Mouse (Mus musculus): ENCODE data around the gene Rab6a. TPM values are rescaled to one million over a fixed set of nuclear protein-coding genes. Genes with fewer than 3 reads are reported as not detected.

Rab6a gene
- polyA plus RNA-seq, 1 experiment from 2014 or later: 321 TPM

GRCm38 (mm10) chr7:100663190-100663589, 56.0 kb downstream of the Rab6a start:
- Histone ChIP-seq H3K4me3 (replicated peaks; ENCODE audit: low read length) (no peak overlapping the region), H3K27me3 (ENCODE audit: control insufficient read depth, insufficient read depth, low read length) (no peaks in the 10 kb centered on the region), H3K36me3 (replicated peaks; ENCODE audit: control insufficient read depth, insufficient read depth) (no peaks in the 10 kb centered on the region), H3K9ac (peak overlapping the region; percentile 25; the same call in 1 of the 2 replicates), H3K4me1 (replicated peaks; ENCODE audit: control insufficient read depth, insufficient read depth, low read length) (0 out of 2 replicates have a peak, but pooled peaks cover 3% of the 10 kb centered on the region), H3K9me3 (ENCODE audit: control insufficient read depth, low read length) (no peaks in the 10 kb centered on the region), H3K4me2 (replicated peaks) (peak overlapping the region; percentile 26), H3K27ac (0 out of 2 replicates have a peak overlapping the region, but pooled peaks have one; percentile 11)
- ATAC-seq (ENCODE audit: low FRiP score) (peak; percentile 89), DNase-seq (ENCODE audit: low spot score) (peak; percentile 91)
- WGBS: 3% methylated on average over 13 of the region's 13 CpGs

GRCm38 (mm10) chr7:100663729-100664304, 56.6 kb downstream of the Rab6a start:
- 0 out of 2 replicates have a peak overlapping the region, but pooled peaks have one; percentile 7 for H3K9ac ChIP-seq
- WGBS: 70% methylated on average over 11 of the region's 11 CpGs
- ATAC-seq (ENCODE audit: low FRiP score): peak; percentile 47; the same call in 1 of the 2 replicates
- H3K4me3 ChIP-seq (replicated peaks; ENCODE audit: low read length): no peak overlapping the region
- no peaks in the 10 kb centered on the region for H3K9me3 ChIP-seq (ENCODE audit: control insufficient read depth, low read length)
- H3K4me2 ChIP-seq (replicated peaks): peak overlapping the region; percentile 26
- H3K4me1 ChIP-seq (replicated peaks; ENCODE audit: control insufficient read depth, insufficient read depth, low read length): 0 out of 2 replicates have a peak, but pooled peaks cover 3% of the 10 kb centered on the region
- no peak for DNase-seq (ENCODE audit: low spot score)
- H3K27ac ChIP-seq: no peak overlapping the region
- no peaks in the 10 kb centered on the region for H3K27me3 ChIP-seq (ENCODE audit: control insufficient read depth, insufficient read depth, low read length)
- H3K36me3 ChIP-seq (replicated peaks; ENCODE audit: control insufficient read depth, insufficient read depth): no peaks in the 10 kb centered on the region

- Histone ChIP-seq H3K27me3 (ENCODE audit: control insufficient read depth, insufficient read depth, low read length) (no peaks in the 10 kb centered on the region), H3K4me2 (replicated peaks) (no peak overlapping the region), H3K27ac (no peak overlapping the region), H3K9me3 (ENCODE audit: control insufficient read depth, low read length) (no peaks in the 10 kb centered on the region), H3K4me1 (replicated peaks; ENCODE audit: control insufficient read depth, insufficient read depth, low read length) (no peaks in the 10 kb centered on the region), H3K4me3 (replicated peaks; ENCODE audit: low read length) (no peak overlapping the region), H3K36me3 (replicated peaks; ENCODE audit: control insufficient read depth, insufficient read depth) (no peaks in the 10 kb centered on the region), H3K9ac (no peak overlapping the region)
- DNase-seq (ENCODE audit: low spot score): no peak
- WGBS: 87% methylated on average over 5 of the region's 5 CpGs
- no peak for ATAC-seq (ENCODE audit: low FRiP score)
Observed at GRCm38 (mm10) chr7:100670646-100671045, 63.4 kb downstream of the Rab6a start.

- Histone ChIP-seq H3K9ac (no peak overlapping the region), H3K27ac (no peak overlapping the region), H3K4me1 (replicated peaks; ENCODE audit: control insufficient read depth, insufficient read depth, low read length) (no peaks in the 10 kb centered on the region), H3K4me2 (replicated peaks) (no peak overlapping the region), H3K27me3 (ENCODE audit: control insufficient read depth, insufficient read depth, low read length) (no peaks in the 10 kb centered on the region), H3K36me3 (replicated peaks; ENCODE audit: control insufficient read depth, insufficient read depth) (no peaks in the 10 kb centered on the region), H3K4me3 (replicated peaks; ENCODE audit: low read length) (no peak overlapping the region), H3K9me3 (ENCODE audit: control insufficient read depth, low read length) (no peaks in the 10 kb centered on the region)
- 27% methylated on average over 7 of the region's 7 CpGs for WGBS
- DNase-seq (ENCODE audit: low spot score) (no peak), ATAC-seq (ENCODE audit: low FRiP score) (no peak)
Observed at GRCm38 (mm10) chr7:100673452-100673851, 66.2 kb downstream of the Rab6a start.

GRCm38 (mm10) chr7:100674941-100675340, 67.7 kb downstream of the Rab6a start:
- no peak for ATAC-seq (ENCODE audit: low FRiP score)
- Histone ChIP-seq H3K9ac (no peak overlapping the region), H3K4me3 (replicated peaks; ENCODE audit: low read length) (no peak overlapping the region), H3K27me3 (ENCODE audit: control insufficient read depth, insufficient read depth, low read length) (no peaks in the 10 kb centered on the region), H3K27ac (no peak overlapping the region), H3K36me3 (replicated peaks; ENCODE audit: control insufficient read depth, insufficient read depth) (no peaks in the 10 kb centered on the region), H3K4me2 (replicated peaks) (no peak overlapping the region), H3K4me1 (replicated peaks; ENCODE audit: control insufficient read depth, insufficient read depth, low read length) (no peaks in the 10 kb centered on the region), H3K9me3 (ENCODE audit: control insufficient read depth, low read length) (no peaks in the 10 kb centered on the region)
- no peak for DNase-seq (ENCODE audit: low spot score)
- WGBS: 87% methylated on average over 2 of the region's 2 CpGs

- Histone ChIP-seq H3K9ac (no peak overlapping the region), H3K27ac (no peak overlapping the region), H3K4me2 (replicated peaks) (no peak overlapping the region), H3K9me3 (ENCODE audit: control insufficient read depth, low read length) (no peaks in the 10 kb centered on the region), H3K4me3 (replicated peaks; ENCODE audit: low read length) (no peak overlapping the region), H3K4me1 (replicated peaks; ENCODE audit: control insufficient read depth, insufficient read depth, low read length) (no peaks in the 10 kb centered on the region), H3K27me3 (ENCODE audit: control insufficient read depth, insufficient read depth, low read length) (no peaks in the 10 kb centered on the region), H3K36me3 (replicated peaks; ENCODE audit: control insufficient read depth, insufficient read depth) (no peaks in the 10 kb centered on the region)
- no peak for ATAC-seq (ENCODE audit: low FRiP score)
- WGBS: 81% methylated on average over 5 of the region's 5 CpGs
- DNase-seq (ENCODE audit: low spot score): no peak
Observed at GRCm38 (mm10) chr7:100678052-100678451, 70.8 kb downstream of the Rab6a start.

GRCm38 (mm10) chr7:100678948-100679880, 72.0 kb downstream of the Rab6a start:
- Histone ChIP-seq H3K4me1 (replicated peaks; ENCODE audit: control insufficient read depth, insufficient read depth, low read length) (no peaks in the 10 kb centered on the region), H3K27me3 (ENCODE audit: control insufficient read depth, insufficient read depth, low read length) (no peaks in the 10 kb centered on the region), H3K9ac (no peak overlapping the region), H3K9me3 (ENCODE audit: control insufficient read depth, low read length) (no peaks in the 10 kb centered on the region), H3K36me3 (replicated peaks; ENCODE audit: control insufficient read depth, insufficient read depth) (no peaks in the 10 kb centered on the region), H3K27ac (no peak overlapping the region), H3K4me3 (replicated peaks; ENCODE audit: low read length) (no peak overlapping the region), H3K4me2 (replicated peaks) (no peak overlapping the region)
- 66% methylated on average over 15 of the region's 15 CpGs for WGBS
- ATAC-seq (ENCODE audit: low FRiP score) (no peak), DNase-seq (ENCODE audit: low spot score) (no peak)

- H3K9ac ChIP-seq: no peak overlapping the region
- no peaks in the 10 kb centered on the region for H3K4me1 ChIP-seq (replicated peaks; ENCODE audit: control insufficient read depth, insufficient read depth, low read length)
- no peak overlapping the region for H3K4me3 ChIP-seq (replicated peaks; ENCODE audit: low read length)
- DNase-seq (ENCODE audit: low spot score): no peak
- H3K36me3 ChIP-seq (replicated peaks; ENCODE audit: control insufficient read depth, insufficient read depth): no peaks in the 10 kb centered on the region
- H3K4me2 ChIP-seq (replicated peaks): no peak overlapping the region
- no peaks in the 10 kb centered on the region for H3K9me3 ChIP-seq (ENCODE audit: control insufficient read depth, low read length)
- H3K27me3 ChIP-seq (ENCODE audit: control insufficient read depth, insufficient read depth, low read length): no peaks in the 10 kb centered on the region
- ATAC-seq (ENCODE audit: low FRiP score): no peak
- H3K27ac ChIP-seq: no peak overlapping the region
- WGBS: 54% methylated on average over 5 of the region's 5 CpGs
Observed at GRCm38 (mm10) chr7:100681132-100681531, 73.9 kb downstream of the Rab6a start.

GRCm38 (mm10) chr7:100683241-100683640, 76.0 kb downstream of the Rab6a start:
- H3K27me3 ChIP-seq (ENCODE audit: control insufficient read depth, insufficient read depth, low read length): no peaks in the 10 kb centered on the region
- ATAC-seq (ENCODE audit: low FRiP score) (no peak), DNase-seq (ENCODE audit: low spot score) (no peak)
- 57% methylated on average over 1 of the region's 1 CpGs for WGBS
- no peaks in the 10 kb centered on the region for H3K9me3 ChIP-seq (ENCODE audit: control insufficient read depth, low read length)
- no peak overlapping the region for H3K4me2 ChIP-seq (replicated peaks)
- no peak overlapping the region for H3K4me3 ChIP-seq (replicated peaks; ENCODE audit: low read length)
- no peak overlapping the region for H3K27ac ChIP-seq
- H3K9ac ChIP-seq: no peak overlapping the region
- H3K36me3 ChIP-seq (replicated peaks; ENCODE audit: control insufficient read depth, insufficient read depth): no peaks in the 10 kb centered on the region
- no peaks in the 10 kb centered on the region for H3K4me1 ChIP-seq (replicated peaks; ENCODE audit: control insufficient read depth, insufficient read depth, low read length)

Data from hindbrain, embryonic 14.5 days (tissue).